Mouse (Mus musculus) kidney, adult 18-20 months (tissue): Measurements from ENCODE around the gene Erf.

ENCODE experiments used
- DNase-seq: peaks from one replicate; pipeline ENCODE4 v3.0.0; 2021

Erf gene

DNA sequence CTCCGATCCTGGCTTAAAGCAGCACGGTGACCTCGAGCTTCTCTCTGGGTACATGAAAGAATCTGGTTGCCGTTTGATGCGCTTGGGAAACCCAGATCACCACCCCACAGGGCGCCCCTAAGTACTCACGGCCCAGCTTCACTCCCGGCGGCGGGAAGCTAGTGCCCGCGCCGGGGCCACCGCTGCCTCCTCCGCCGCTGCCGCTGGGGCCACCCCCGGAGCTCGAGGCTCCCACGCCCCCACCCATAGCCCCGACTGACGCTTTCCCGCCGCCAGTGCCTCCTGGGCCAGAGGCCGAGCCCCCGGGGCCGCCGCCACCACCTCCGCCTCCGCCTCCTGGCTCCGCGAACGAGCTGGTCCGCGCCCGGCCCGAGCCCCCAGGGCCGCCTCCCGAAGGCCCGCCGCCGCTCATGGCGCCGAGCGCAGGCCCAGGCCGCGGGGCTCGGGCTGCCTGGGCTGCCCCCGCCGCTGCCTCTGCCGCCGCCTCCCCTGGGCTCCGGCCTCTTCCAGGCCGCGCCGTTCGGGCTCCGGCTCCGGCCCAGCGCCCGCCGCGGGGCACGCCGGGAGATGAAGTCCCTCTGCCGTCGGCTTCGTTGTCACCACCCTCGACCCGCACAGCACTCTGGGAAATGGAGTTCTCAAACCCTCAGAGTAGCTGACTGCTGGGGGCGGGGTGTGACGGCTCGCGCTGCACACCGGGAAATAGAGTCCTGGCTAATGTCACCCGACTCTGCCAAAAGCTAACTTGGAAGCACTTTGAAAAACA is 13.1 kb downstream of the Erf start, which contains the start of gene Gsk3a:
Gene Gsk3a, minus strand, starts transcription at position 603 of the 766 bp plus-strand sequence.
- DNase-seq, result peak; percentile 99

DNA sequence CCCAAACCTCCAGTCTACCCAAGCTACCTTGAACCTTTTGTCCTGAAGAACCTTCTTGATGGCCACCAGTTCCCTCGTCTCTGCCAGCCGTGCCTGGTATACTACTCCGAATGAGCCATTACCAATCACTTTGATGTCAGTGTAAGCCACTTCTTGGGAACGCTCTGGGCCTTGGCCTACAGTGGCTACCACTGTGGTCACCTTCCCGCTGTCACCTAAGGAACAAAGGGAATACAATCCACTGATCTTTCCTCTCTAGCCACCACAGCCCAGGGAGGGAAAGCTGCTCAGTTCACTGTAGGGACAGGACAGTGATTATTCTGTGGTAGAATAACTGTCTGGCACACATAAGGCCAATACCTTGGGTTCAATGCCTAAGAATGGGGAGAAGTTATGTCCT is 15.0 kb downstream of the Erf start:
- DNase-seq, result no peak

DNA sequence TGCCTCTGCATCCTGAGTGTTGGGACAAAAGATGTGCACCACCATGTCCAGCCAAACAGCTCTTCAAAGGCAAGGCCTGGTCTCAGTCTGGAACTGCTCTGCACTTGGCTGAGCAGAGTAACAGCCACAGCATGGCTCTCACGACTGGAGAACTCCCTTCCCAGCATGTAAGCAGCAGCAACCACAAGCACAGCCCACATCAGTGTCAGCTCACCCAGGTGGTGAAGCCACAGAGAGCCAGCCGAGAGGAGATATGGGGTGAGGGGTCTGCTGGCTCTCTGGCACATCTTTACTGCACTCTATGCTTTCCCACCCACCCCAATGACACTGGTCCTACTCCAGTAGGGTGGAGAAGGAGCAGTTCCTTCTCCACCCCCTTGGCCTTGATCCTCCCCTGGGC is 17.5 kb downstream of the Erf start:
- DNase-seq, result no peak

DNA sequence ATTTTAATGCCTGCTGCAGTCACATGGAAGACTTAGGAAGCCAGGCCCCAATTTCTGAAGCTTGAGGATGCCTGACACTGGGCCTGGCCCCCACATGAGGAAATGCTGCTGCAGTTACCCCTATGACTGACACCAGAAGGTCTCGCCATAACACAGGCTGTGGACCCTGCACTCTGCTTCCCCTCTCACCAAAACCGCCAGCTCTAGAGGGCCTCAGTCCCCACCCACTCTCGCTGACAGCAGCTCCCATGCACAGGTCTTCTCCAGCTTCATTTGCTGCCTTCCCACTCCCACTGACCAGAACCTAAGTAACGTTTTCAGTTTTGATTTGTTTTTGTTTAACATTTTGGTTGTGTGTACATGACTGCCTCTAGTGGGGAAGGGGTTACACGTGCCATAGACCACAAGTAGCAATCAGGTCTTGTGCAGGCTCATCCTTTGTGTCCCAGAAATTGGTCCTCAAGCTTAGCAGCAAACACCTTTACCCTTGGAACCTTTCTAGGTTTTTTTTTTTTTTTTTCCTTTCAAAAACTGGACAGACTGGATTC is 18.4 kb downstream of the Erf start:
- no peak for DNase-seq

DNA sequence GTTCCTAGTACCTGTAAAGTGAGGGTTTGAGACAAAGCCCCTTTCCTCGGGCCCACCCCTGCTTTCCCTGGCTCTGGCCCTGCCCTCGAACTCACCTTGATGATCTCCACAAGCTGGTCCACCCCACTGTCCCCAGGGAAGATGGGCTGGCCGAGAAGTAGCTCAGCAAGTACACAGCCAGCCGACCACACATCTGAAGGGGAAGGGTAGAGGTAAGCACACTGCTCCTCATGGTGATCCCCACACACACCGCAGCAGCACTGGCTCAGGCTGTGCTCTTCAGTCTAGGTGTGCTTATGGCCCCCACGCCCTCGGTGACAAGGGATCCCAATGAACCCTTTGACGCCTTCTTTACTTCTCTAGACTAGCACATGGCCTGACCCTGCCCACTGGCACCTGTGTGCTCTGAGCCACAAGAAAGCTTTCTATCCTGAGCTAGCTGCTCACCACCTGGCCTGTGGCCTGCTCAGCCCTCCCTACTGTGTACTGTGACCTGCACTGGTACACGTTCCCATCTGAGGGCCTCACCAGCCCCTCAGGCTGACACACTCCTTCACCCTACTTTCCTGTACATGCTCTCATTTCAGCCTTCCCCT is 19.8 kb downstream of the Erf start:
- no peak for DNase-seq

DNA sequence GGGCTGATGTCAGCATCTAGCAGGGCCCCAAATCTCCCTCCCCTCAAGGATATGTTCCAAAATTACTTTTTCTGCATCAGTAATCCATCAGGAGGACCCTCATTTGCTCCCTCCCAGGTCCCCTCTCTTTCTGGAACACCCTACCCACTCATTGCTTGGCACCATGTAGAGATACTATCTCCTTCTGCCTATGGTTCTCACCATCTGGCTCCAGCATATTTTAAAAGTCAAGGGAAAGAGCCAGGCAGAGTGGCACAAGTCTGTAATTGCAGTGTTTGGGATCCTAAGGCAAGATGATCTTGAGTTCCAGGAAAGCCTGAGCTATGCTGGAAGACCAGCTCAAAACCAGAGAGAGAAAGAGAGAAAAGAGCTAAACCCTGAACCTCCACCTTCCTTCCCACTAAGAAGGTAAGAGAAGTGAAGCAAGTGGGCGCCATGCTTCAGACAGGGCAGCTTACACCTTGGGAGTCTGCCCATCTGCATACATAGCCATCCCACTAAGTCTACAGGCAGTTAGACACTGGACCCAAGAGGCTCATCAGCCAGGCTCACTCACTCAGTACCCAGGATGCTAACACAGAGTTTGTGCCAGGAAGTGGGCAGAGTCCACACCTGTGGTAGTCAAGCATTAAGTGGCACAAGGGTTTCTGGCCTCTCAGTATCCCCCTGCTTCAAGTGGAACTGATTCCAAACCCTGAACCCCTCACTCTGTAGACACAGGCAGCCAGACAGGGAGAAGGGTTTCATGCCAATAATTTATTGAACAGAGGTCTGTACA is 22.8 kb downstream of the Erf start:
- peak; percentile 40 for DNase-seq

DNA sequence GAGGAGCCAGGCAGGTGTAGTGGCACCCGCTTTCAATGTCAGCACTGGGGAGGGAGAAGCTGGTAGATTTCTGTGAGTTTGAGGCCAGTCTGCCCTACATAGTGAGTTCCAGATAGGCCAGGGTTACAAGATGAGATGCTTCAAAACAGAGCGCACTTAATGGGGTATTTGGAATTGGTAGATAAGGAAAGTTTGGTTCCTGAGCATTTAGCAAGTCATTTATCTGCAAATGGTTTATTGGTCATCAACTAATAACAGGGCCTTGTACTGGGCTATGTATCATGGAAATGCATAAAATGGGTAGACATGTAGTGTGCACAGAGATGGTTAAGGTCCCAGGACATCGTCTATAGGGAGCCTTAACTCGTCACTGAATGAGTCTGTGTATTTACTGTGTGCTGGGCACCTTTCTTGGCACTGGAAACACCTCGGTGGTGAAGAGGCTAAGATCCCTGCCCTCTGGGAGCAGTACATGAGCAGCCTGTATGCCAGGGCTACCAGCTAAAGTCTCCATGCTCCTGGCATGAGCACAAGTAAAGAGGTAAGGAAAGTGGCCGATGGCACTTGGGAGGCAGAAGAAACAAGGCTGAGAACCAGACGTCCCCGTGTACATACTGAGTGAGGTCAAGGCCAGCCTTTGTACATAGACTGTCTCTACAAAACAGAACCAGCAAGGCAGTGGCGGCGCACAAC is 28.1 kb downstream of the Erf start:
- DNase-seq, result no peak

DNA sequence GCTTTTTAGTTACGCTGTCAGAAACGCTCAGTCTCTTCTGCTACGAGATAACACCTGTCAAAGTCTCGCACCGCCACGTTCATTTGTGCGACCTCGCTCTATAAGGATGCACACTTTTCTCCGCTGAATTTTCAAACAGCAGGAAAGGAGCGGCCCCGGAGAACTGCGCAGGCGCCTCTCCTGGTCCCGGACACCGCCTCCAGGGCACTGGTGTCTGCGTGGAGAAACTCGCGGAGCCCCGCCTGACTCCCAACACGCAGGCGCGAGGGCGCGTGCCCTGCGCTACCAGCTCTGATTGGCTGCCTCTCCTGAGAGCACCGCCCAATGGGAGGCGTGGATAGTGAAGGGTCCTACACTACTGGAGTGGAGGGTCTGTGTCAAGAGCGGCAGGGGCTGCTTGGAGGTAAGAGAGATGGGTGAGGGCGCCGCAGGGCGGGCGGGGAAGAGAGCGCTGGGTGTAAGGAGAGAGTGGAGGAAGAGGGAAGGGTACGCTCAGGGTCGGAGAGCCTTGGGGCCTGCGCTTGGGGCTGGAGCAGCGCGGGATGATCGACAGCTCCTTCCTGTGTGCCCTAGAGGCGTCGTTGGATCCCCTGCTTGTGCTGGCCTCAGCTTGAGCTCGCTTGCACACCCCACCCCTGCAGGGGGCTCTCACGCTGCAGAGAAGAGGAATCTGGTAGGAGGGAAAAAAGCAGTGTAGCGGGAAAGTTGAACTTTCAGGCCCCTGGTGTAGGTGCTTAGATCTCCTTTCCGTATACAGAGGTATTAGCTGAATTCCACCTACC is 29.3 kb downstream of the Erf start, which contains the start of gene Zfp526:
Gene Zfp526, plus strand, starts transcription at position 324 of the 782 bp plus-strand sequence.
- DNase-seq, result peak; percentile 98

DNA sequence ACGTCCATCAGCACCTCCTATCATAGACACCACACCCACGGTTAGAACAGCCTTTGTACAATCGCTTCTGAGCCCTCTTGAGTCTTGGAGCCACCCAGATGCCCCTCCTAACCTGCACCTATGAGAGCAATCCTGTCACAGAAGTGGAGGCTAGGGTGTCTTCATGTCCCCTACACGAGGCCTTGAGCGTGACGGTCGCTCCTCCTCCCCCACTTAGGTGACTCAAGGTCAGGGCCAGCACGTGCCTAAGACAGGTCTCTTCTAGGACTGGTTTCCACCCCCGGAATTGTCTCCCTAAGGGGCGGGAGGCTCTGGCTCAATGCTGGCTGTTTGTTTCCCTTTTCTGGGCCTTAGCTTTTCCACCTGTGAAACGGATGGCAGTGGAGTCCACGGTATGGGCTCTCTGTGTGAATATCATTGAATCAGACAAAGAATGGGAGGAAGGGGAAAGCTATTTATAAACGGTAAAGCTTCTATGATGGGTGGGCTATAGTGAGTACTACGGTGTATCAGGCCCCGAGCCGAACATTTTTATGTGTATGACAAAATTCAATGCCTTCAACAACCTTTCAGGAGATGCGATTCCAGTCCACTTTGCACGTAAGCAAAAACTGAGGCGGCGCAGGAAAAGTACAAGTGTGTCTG is 30.0 kb downstream of the Erf start, which contains the start of gene Dedd2:
Gene Dedd2, minus strand, starts transcription at position 159 of the 645 bp plus-strand sequence.
- DNase-seq, result peak; percentile 59

DNA sequence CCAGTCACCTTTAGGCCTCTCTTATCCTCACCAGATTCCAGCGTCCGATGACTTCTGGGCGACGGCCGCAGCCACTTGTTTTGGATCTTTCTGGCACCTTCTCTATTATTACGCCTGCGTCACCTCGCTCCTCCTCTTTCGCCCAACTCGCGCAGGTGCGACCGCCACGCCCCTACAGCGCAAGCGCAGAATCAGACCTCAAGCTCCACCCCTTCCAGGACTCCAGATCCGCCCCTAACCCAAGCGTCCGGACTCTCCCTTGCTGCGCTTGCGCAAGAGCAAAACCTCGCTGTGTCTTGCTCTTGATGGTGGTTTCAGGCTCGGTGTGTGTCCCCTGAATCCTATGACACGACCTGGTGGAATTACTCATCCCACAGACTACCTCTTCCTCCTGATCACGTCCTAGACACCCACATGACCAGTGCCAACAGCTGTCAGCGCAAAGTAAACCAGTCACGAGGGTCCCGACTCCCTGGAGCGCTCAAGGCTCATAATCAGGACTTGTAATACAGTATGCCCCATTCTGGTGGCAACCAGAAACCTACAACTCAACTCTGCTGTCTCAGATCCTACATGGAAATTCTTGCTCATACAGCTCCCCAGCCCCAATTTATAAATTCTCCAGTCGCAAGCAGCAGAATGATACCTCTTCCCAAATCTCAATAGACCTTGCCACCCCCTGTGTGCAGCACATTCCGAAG is 30.7 kb downstream of the Erf start:
- DNase-seq, result peak; percentile 96

DNA sequence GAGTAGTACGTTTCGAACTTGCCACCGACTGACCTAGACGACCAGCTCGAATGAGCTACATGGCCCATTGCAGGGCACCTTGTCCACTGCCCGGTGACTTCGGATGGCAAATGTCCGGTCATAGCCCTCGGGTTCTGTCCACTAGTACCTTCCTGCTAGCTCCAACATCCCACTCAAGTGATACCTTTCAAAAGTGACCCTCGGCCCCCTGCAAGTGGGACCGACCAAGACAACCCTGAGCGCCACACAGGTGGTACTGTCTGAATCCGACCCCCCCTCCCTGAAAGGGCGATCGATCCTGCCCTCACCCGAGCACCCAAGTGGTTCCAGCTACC is 31.2 kb downstream of the Erf start:
- DNase-seq, result no peak

DNA sequence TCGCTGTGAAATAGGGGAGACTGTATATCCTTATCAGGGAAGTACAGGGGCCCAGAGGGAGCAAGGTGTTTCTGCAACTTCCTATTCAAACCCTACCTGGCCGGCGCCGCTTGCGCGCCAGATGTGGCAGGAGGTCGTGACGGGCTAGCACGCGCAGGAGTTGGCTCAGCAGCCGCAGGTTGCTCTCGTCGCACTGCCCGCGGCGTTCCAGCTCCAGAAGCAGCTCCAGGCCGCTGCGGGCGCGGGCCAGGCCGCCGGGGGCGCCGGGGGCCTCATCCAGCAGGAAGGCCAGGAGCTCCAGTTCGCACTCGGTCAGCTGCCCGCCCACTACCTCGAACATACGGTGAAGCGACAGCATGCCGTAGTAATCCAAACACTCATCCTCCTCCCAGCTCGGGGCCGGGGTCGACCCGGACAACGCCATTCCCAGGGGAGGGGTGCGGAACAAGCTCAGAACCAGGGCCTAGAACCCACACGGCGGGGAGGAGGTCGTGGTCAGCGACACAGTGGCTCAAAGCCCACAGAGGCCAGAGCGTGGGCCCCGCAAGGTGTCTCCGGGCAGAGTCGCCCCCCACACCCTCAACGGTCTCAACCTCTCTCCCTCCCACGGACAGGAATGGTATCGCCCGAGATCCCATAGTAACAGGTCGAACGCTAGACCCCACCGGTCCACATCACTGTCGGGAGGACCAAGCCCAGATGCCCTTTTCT is 31.7 kb downstream of the Erf start:
- DNase-seq, result peak; percentile 54

DNA sequence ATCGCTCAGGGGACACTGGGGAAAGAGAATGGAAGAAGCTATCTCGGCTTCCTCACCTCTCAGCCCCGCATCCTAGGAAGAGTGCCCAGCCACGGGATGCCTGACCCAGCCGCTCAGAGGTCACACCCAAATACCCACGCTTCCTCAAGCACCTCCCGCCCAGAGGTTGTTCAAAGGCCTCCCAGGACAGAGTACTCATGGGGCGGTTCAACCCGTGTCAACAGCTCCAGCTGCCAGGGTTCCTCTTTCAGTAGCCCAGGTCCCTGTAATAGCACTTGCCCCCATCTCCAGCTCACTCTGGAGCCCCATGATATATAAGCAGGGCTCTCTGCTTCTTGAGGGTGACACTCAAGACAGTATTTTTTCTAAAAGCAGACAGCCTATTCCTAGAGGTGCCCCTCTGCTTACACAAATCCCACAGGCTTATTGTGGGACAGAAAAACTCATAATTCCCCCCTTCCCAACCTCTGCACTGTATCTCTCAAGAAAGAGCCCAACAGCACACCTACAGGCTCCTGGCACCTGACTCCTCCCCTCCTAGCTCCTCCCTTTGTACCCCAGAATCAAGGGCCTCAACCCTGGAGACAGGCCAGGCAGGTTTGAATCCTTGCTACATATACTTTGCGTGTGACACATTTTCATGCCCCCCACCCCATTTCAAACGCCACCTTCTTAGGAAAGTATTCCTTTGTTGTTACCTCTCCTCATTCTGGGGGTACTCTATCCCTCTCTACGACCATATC is 32.7 kb downstream of the Erf start:
- DNase-seq, result peak; percentile 41

DNA sequence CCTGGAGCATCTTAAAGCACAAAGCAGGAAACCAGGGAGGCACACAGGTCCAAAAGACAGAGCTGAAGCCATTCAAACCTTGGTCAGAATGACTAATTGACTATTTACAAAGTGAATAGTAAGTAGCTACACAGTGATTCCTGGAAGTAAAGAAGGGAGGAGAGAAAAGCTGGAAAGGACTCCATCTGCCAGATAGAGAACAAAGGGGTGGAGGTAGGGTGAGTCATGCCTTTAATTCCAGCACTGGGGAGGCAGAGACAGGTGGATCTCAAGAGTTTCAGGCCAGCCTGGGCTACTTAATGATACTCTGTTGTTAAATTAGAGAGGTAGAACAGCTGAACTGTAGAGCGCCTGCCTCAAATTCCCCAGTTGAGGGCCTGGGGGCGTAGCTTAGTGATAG is 36.4 kb downstream of the Erf start:
- DNase-seq, result no peak

DNA sequence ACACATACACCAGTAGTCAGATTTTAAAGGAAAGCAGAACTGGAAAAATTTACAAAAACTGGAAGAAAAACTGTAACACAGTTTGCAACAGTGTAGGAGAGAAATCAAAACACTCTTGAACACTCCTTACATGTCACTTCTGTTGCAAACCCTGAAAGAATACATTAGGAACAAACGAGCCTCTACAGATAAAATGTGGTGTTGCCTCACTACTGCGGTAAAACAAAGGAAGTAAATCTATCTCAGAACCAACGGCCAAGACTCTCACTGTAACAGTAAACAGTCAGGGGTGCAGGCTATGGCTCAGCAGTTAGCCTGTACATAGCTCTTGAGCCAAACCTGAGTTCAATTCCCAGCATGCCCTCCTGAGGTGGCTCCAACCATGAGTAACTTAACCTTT is 37.5 kb downstream of the Erf start:
- no peak for DNase-seq

DNA sequence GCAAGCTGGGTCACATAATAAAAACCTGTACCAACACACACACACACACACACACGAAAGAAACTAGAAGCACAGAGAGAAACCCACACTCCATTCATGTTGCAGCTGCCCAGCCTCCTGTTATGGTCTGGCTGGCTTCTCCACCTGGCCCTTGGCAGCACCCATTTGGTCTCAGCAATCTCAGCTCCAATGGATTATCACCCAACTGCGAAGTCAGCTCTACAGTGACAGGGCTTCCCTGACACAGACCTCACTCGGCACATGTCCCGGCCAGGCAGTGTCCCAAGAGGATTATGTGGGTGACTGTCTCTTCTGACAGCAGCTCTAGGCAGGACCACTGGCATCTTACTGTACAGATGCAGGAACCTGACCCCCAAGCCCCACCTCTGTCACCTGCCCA is 40.1 kb downstream of the Erf start:
- no peak for DNase-seq

DNA sequence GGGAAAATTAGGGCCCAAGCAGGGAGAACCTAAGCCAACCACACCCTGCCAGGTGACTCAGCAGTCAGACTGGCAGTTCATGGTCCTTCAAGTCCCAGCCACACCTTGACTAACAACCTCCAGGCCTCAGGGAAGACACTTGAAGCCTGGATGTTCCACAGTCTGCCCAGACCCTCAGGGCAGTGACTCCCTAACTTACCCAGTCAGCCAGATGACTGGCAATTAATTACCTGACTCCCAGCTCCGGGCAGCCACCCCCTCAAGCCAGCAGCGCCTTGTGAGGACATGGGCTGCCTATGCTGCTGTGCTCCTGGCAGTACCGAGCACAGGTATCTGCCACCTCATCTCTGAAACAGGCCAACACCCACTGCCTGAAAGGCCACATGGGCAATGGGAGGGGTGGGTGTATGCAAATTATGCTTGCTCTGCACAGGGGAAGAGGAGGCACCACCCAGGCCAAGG is 41.4 kb downstream of the Erf start:
- no peak for DNase-seq

DNA sequence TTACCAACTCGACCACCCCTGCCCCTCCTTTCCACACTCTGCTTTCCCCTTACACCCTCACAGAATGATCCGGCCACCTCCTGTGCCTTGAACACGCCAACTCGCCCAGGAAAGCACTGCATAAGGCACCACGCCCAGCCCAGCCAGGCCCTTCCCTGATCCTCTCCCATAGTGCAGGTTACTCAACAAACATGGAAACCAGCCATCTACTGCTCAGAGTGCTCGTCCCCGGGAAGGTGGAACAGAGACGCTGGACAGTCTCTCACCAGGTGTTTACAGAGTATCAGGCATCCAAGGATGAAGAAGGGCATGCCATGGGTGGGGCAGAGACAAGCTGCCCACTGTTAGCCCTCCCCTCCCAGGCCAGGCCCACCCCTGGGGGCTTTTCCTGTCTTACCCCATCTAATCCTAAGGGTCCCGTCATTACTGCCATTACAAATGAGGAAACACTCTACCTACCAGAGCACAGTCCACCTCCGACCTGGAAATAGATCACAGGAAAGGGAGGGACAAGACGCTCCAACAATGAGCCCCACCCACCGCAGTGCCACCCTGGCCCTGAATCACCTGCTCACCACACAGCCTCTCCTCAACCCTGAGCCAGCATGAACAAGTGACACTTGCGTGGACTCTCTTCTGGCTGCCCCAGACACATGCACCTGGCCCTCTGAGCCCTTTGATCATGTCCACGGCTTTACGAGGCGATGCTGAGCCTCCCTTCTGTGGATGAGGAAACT is 44.3 kb downstream of the Erf start:
- no peak for DNase-seq
